Mouse (Mus musculus): Measurements from ENCODE around the gene Plcl1.

DNA sequence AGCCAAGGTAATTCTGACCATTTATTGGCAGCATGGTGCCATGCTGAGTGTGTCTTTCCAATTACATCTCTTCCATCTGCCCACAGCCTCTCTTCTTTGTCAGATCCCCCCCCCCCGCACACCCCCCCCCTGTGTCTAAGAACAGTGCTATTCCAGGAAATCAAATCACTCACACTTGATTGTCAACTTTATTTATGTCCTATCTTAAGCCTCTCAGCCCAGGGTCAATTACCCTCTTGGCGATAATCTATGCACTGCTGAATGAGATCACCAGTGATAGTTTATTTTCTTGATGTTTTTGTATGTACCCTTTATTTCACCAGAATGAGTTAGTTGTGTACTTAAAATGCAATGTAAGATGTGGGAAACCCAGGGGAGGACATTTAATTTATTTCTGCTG lies 176.0 kb downstream of the Plcl1 start:
- TF ChIP-seq CTCF (IDR thresholded peaks at IDR 0.05; ENCODE audit: extremely low read depth, insufficient read length, insufficient replicate concordance, low read depth, low read length) (no peak), POLR2A (IDR thresholded peaks at IDR 0.05; ENCODE audit: low read depth, low read length) (no peak)

Data from small intestine, adult 2 months (tissue).